Comparison of ENCODE assay signal across 8 mouse cellular contexts in genomic region chr5:143314730-143315513, GRCm38 (mm10). TPM values are rescaled to one million over a fixed set of nuclear protein-coding genes. Genes with fewer than 3 reads are reported as not detected.
DNase-seq lines count a peak whose midpoint lies in the region; ATAC-seq and TF ChIP-seq lines count a peak whose summit lies in the region.

Gene E130309D02Rik, minus strand, starts transcription at chr5:143315360.

- H3K4me1 ChIP-seq in cortical plate, adult 2 months (ENCODE audit: control insufficient read depth, insufficient read depth, low read length): peaks cover 3% of the 10 kb centered on the region; the same call in 1 of the 2 replicates

- peak within 1 kb of the TSS; percentile 99 for H3K4me3 ChIP-seq in cortical plate, adult 2 months (ENCODE audit: insufficient read depth, low read length)

- intact Hi-C loops in left cerebral cortex, postnatal 10 days (cut with DNase I): no loop called here

- TF ChIP-seq CTCF in cortical plate, adult 2 months (IDR thresholded peaks at IDR 0.05; ENCODE audit: extremely low read depth, insufficient read depth, low read length): peak; percentile 32

- TF ChIP-seq POLR2A in cortical plate, adult 2 months (IDR thresholded peaks at IDR 0.05; ENCODE audit: extremely low read depth, insufficient read depth, low read length): no peak

- ATAC-seq in activated CD4-positive, CD25-positive, alpha-beta regulatory T cell, adult 4 months: peak; percentile 83
- peak; percentile 88 for ATAC-seq in inflammation-experienced regulatory T-cells, adult 6 months
- peak; percentile 56 for ATAC-seq in megakaryocyte-erythroid progenitor cell, adult 5-6 weeks (replicated peaks; ENCODE audit: low FRiP score, low TSS enrichment, poor library complexity, severe bottlenecking)

- H3K27ac ChIP-seq in cortical plate, adult 2 months (ENCODE audit: insufficient read depth, low read length): peak within 1 kb of the TSS; percentile 97

- peak; percentile 96 for DNase-seq in gastrocnemius, postnatal 10 days
- peak; percentile 75 to 93 for DNase-seq in left cerebral cortex, postnatal 10 days (ENCODE audit: extremely low spot score in 1 of 2, low spot score in 2 of 2)
- DNase-seq in right cerebral cortex, postnatal 25 days: peak; percentile 90
- DNase-seq in urinary bladder, postnatal 4 days (ENCODE audit: low spot score in 2 of 2): peak; percentile 84 to 91

RNA-seq across cellular contexts. Expression of gene E130309D02Rik, which starts in this region (rescaled TPM):
- 1 to 10 TPM; 5.5 to 8.5 TPM for polyA plus RNA-seq in activated CD4-positive, CD25-positive, alpha-beta regulatory T cell, adult 4 months (2017; shearing (Covaris generic))
- polyA plus RNA-seq in cortical plate, adult 2 months (2012; rRNA removed): 16.3 and 16.9 TPM in 2 replicates
- total RNA-seq in gastrocnemius, postnatal 10 days (2021): 10 to 100 TPM; 10.6 to 11.6 TPM
- 1 to 10 TPM; 5.4 to 6.2 (median 5.6) TPM for polyA plus RNA-seq in inflammation-experienced regulatory T-cells, adult 6 months (2017; shearing (Covaris generic))
- 10 to 100 TPM; 20.0 to 22.1 TPM for total RNA-seq in left cerebral cortex, postnatal 10 days (2021)
- 60.6 and 64.4 TPM in 2 replicates for total RNA-seq in megakaryocyte-erythroid progenitor cell, adult 5-6 weeks (2014; fragmentation: Nextera tagmentation)
- total RNA-seq in megakaryocyte-erythroid progenitor cell, adult 5-6 weeks (2017): 10.5 and 23.6 TPM in 2 replicates

Comparison
In these comparisons a context has a peak if more than half of its experiments do, and no peak if none do; other contexts are left out.
1. Peak in every context shown above with its lines: DNase-seq, ATAC-seq, H3K4me3 ChIP-seq and H3K27ac ChIP-seq.